Mouse (Mus musculus) midbrain, embryonic 15.5 days (tissue): ENCODE measurements at regions not wholly inside any gene's neighbourhood (a gene's known extent, or its start where the extent isn't known, plus 50 kb on each side); places are given as distances from the start of the nearest gene placed in this dataset.
A peak's percentile ranks its signal among the peaks of the same experiment; 100 is the strongest.

Experiments
- ATAC-seq: fragments of 200-750 bp; cut with Nextera tagmentation; replicated peaks from 2 replicates; pipeline ENCODE4 v1.8.0; 2017; ENCODE audit warnings: moderate TSS enrichment
- H3K27ac ChIP-seq: fragments of 300-500 bp; sonication (generic); 2 replicates; pipeline ENCODE4 v1.5.1; 2015; ENCODE audit warnings: mild to moderate bottlenecking, inconsistent platforms
- H3K27me3 ChIP-seq: fragments of 300-500 bp; sonication (generic); replicated peaks from 2 replicates; pipeline ENCODE4 v1.6.1; 2015; ENCODE audit warnings: inconsistent platforms
- H3K36me3 ChIP-seq: fragments of 300-500 bp; sonication (generic); replicated peaks from 2 replicates; pipeline ENCODE4 v1.6.1; 2015; ENCODE audit warnings: inconsistent platforms
- H3K4me1 ChIP-seq: fragments of 300-500 bp; sonication (generic); 2 replicates; pipeline ENCODE4 v1.6.1; 2015; ENCODE audit warnings: inconsistent platforms
- H3K4me2 ChIP-seq: fragments of 300-500 bp; sonication (generic); 2 replicates; pipeline ENCODE4 v1.6.1; 2015; ENCODE audit warnings: inconsistent platforms, mild to moderate bottlenecking, moderate library complexity
- H3K4me3 ChIP-seq: fragments of 300-500 bp; sonication (generic); 2 replicates; pipeline ENCODE4 v1.5.1; 2015; ENCODE audit warnings: mild to moderate bottlenecking, inconsistent platforms
- H3K9ac ChIP-seq: fragments of 300-500 bp; sonication (generic); 2 replicates; pipeline ENCODE4 v1.6.1; 2015; ENCODE audit warnings: mild to moderate bottlenecking, inconsistent platforms
- H3K9me3 ChIP-seq: fragments of 300-500 bp; sonication (generic); 2 replicates; pipeline ENCODE4 v1.6.1; 2016; ENCODE audit warnings: inconsistent platforms
- WGBS: fragments of 180-500 bp; shearing (Covaris S2); methylation state at CpG from one replicate; pipeline ENCODE4 v1.1.7; 2015; ENCODE audit warnings: mixed read lengths; 5-methylcytosine and 5-hydroxymethylcytosine counted together

- H3K27me3 ChIP-seq: peaks cover 10% of the 10 kb centered on the region; the same call in 1 of the 2 replicates
- no peak overlapping the region for H3K9ac ChIP-seq
- WGBS: 3% methylated on average over 10 of the region's 10 CpGs
- H3K9me3 ChIP-seq: no peaks in the 10 kb centered on the region
- H3K27ac ChIP-seq: no peak overlapping the region
- H3K4me3 ChIP-seq: no peak overlapping the region
- no peaks in the 10 kb centered on the region for H3K36me3 ChIP-seq
- no peak overlapping the region for H3K4me2 ChIP-seq
- peaks cover 9% of the 10 kb centered on the region for H3K4me1 ChIP-seq
- ATAC-seq: peak; percentile 63
Observed at GRCm38 (mm10) chr10:60985109-60985576, 104.0 kb upstream of the Pcbd1 start.

- H3K9me3 ChIP-seq: no peaks in the 10 kb centered on the region
- no peak overlapping the region for H3K9ac ChIP-seq
- peaks cover 10% of the 10 kb centered on the region; the same call in 1 of the 2 replicates for H3K27me3 ChIP-seq
- ATAC-seq: no peak
- no peak overlapping the region for H3K4me2 ChIP-seq
- H3K27ac ChIP-seq: no peak overlapping the region
- 15% methylated on average over 6 of the region's 6 CpGs for WGBS
- H3K4me1 ChIP-seq: peaks cover 9% of the 10 kb centered on the region
- H3K36me3 ChIP-seq: no peaks in the 10 kb centered on the region
- H3K4me3 ChIP-seq: no peak overlapping the region
Observed at GRCm38 (mm10) chr10:60981770-60982169, 107.4 kb upstream of the Pcbd1 start.

- no peaks in the 10 kb centered on the region for H3K27me3 ChIP-seq
- H3K4me1 ChIP-seq: 0 out of 2 replicates have a peak, but pooled peaks cover 3% of the 10 kb centered on the region
- no peak overlapping the region for H3K27ac ChIP-seq
- 25% methylated on average over 2 of the region's 2 CpGs for WGBS
- no peak overlapping the region for H3K4me3 ChIP-seq
- no peaks in the 10 kb centered on the region; the same call in 1 of the 2 replicates for H3K9me3 ChIP-seq
- no peak overlapping the region for H3K4me2 ChIP-seq
- H3K9ac ChIP-seq: no peak overlapping the region
- H3K36me3 ChIP-seq: no peaks in the 10 kb centered on the region
- ATAC-seq: no peak
Observed at GRCm38 (mm10) chr10:60973615-60974014, 115.5 kb upstream of the Pcbd1 start.

GRCm38 (mm10) chr10:60964843-60965242, 124.3 kb upstream of the Pcbd1 start:
- H3K9me3 ChIP-seq: no peaks in the 10 kb centered on the region
- no peak overlapping the region for H3K4me2 ChIP-seq
- H3K4me3 ChIP-seq: no peak overlapping the region
- H3K4me1 ChIP-seq: 0 out of 2 replicates have a peak, but pooled peaks cover 3% of the 10 kb centered on the region
- no peak overlapping the region for H3K27ac ChIP-seq
- H3K27me3 ChIP-seq: no peaks in the 10 kb centered on the region
- H3K36me3 ChIP-seq: no peaks in the 10 kb centered on the region
- WGBS: 77% methylated on average over 10 of the region's 10 CpGs
- no peak overlapping the region for H3K9ac ChIP-seq
- ATAC-seq: no peak

GRCm38 (mm10) chr10:60957820-60958233, 126.4 kb upstream of the Unc5b start:
- Histone ChIP-seq H3K4me3 (no peak overlapping the region), H3K4me1 (peaks cover 18% of the 10 kb centered on the region), H3K4me2 (no peak overlapping the region), H3K27ac (no peak overlapping the region), H3K9ac (no peak overlapping the region; the same call in 1 of the 2 replicates), H3K36me3 (no peaks in the 10 kb centered on the region), H3K9me3 (no peaks in the 10 kb centered on the region), H3K27me3 (no peaks in the 10 kb centered on the region)
- 17% methylated on average over 17 of the region's 17 CpGs for WGBS
- peak; percentile 50 for ATAC-seq

- peaks cover 23% of the 10 kb centered on the region for H3K4me1 ChIP-seq
- H3K27me3 ChIP-seq: no peaks in the 10 kb centered on the region
- H3K4me2 ChIP-seq: no peak overlapping the region
- ATAC-seq: peak; percentile 37
- 0 out of 2 replicates have a peak overlapping the region, but pooled peaks have one; percentile 38 for H3K27ac ChIP-seq
- 32% methylated on average over 9 of the region's 9 CpGs for WGBS
- H3K4me3 ChIP-seq: no peak overlapping the region
- no peaks in the 10 kb centered on the region for H3K9me3 ChIP-seq
- H3K36me3 ChIP-seq: no peaks in the 10 kb centered on the region
- H3K9ac ChIP-seq: no peak overlapping the region
Observed at GRCm38 (mm10) chr10:60955467-60955866, 124.1 kb upstream of the Unc5b start.

GRCm38 (mm10) chr10:60952495-60952894, 121.1 kb upstream of the Unc5b start:
- ATAC-seq: no peak
- H3K9me3 ChIP-seq: no peaks in the 10 kb centered on the region
- 12% methylated on average over 7 of the region's 7 CpGs for WGBS
- no peak overlapping the region for H3K27ac ChIP-seq
- H3K4me2 ChIP-seq: no peak overlapping the region
- no peaks in the 10 kb centered on the region for H3K27me3 ChIP-seq
- H3K36me3 ChIP-seq: no peaks in the 10 kb centered on the region
- peaks cover 15% of the 10 kb centered on the region for H3K4me1 ChIP-seq
- no peak overlapping the region for H3K4me3 ChIP-seq
- H3K9ac ChIP-seq: no peak overlapping the region

- Histone ChIP-seq H3K4me2 (no peak overlapping the region), H3K9ac (no peak overlapping the region), H3K4me1 (peaks cover 5% of the 10 kb centered on the region; the same call in 1 of the 2 replicates), H3K36me3 (no peaks in the 10 kb centered on the region), H3K27ac (no peak overlapping the region), H3K9me3 (no peaks in the 10 kb centered on the region), H3K4me3 (no peak overlapping the region), H3K27me3 (no peaks in the 10 kb centered on the region)
- ATAC-seq: no peak
- WGBS: 50% methylated on average over 7 of the region's 7 CpGs
Observed at GRCm38 (mm10) chr10:60948983-60949677, 117.7 kb upstream of the Unc5b start.

GRCm38 (mm10) chr10:60943074-60943473, 111.7 kb upstream of the Unc5b start:
- no peak for ATAC-seq
- H3K4me1 ChIP-seq: no peaks in the 10 kb centered on the region
- H3K9me3 ChIP-seq: no peaks in the 10 kb centered on the region
- no peaks in the 10 kb centered on the region for H3K36me3 ChIP-seq
- H3K4me3 ChIP-seq: no peak overlapping the region
- no peak overlapping the region for H3K4me2 ChIP-seq
- no peak overlapping the region for H3K27ac ChIP-seq
- WGBS: 79% methylated on average over 6 of the region's 6 CpGs
- no peaks in the 10 kb centered on the region for H3K27me3 ChIP-seq
- no peak overlapping the region for H3K9ac ChIP-seq

GRCm38 (mm10) chr10:60938749-60939148, 107.4 kb upstream of the Unc5b start:
- ATAC-seq: no peak
- Histone ChIP-seq H3K9ac (no peak overlapping the region), H3K4me1 (peaks cover 31% of the 10 kb centered on the region), H3K36me3 (no peaks in the 10 kb centered on the region), H3K27me3 (no peaks in the 10 kb centered on the region), H3K4me2 (no peak overlapping the region), H3K9me3 (no peaks in the 10 kb centered on the region), H3K27ac (no peak overlapping the region), H3K4me3 (no peak overlapping the region)
- 92% methylated on average over 10 of the region's 10 CpGs for WGBS

GRCm38 (mm10) chr10:60937517-60937866, 106.1 kb upstream of the Unc5b start:
- peak; percentile 24 for ATAC-seq
- Histone ChIP-seq H3K27ac (peak overlapping the region; percentile 62), H3K9ac (no peak overlapping the region), H3K4me2 (no peak overlapping the region), H3K9me3 (no peaks in the 10 kb centered on the region), H3K4me1 (peaks cover 31% of the 10 kb centered on the region), H3K36me3 (no peaks in the 10 kb centered on the region), H3K4me3 (no peak overlapping the region), H3K27me3 (no peaks in the 10 kb centered on the region)
- 30% methylated on average over 7 of the region's 7 CpGs for WGBS

- WGBS: 12% methylated on average over 13 of the region's 13 CpGs
- Histone ChIP-seq H3K9me3 (no peaks in the 10 kb centered on the region), H3K27me3 (no peaks in the 10 kb centered on the region), H3K27ac (peak overlapping the region; percentile 62), H3K4me2 (no peak overlapping the region), H3K4me1 (peaks cover 33% of the 10 kb centered on the region), H3K9ac (no peak overlapping the region), H3K36me3 (no peaks in the 10 kb centered on the region), H3K4me3 (no peak overlapping the region)
- ATAC-seq: peak; percentile 74
Observed at GRCm38 (mm10) chr10:60936659-60937516, 105.5 kb upstream of the Unc5b start.
